Comparison of ENCODE assay signal across 7 mouse cellular contexts in genomic region chr4:47352803-47353388, GRCm38 (mm10). TPM values are rescaled to one million over a fixed set of nuclear protein-coding genes. Genes with fewer than 3 reads are reported as not detected.
DNase-seq lines count a peak whose midpoint lies in the region; ATAC-seq lines count a peak whose summit lies in the region.

TSS of gene Tgfbr1 (plus strand) at chr4:47353222.

- ATAC-seq in intestine, embryonic 16.5 days: peak; percentile 99
- ATAC-seq in midbrain, embryonic 11.5 days (ENCODE audit: low FRiP score): peak; percentile 98

- H3K27ac ChIP-seq in intestine, embryonic 16.5 days (ENCODE audit: low read length): peak within 1 kb of the TSS; percentile 96
- H3K27ac ChIP-seq in midbrain, embryonic 11.5 days (ENCODE audit: low read depth, low read length): peak within 1 kb of the TSS; percentile 96

- peaks cover 5% of the 10 kb centered on the region; the same call in 1 of the 2 replicates for H3K4me1 ChIP-seq in intestine, embryonic 16.5 days (ENCODE audit: control insufficient read depth, insufficient read depth, low read length)
- H3K4me1 ChIP-seq in midbrain, embryonic 11.5 days (ENCODE audit: control insufficient read depth, insufficient read depth, low read length): peaks cover 17% of the 10 kb centered on the region

- H3K4me3 ChIP-seq in intestine, embryonic 16.5 days (ENCODE audit: low read length): peak within 1 kb of the TSS; percentile 96
- H3K4me3 ChIP-seq in midbrain, embryonic 11.5 days (ENCODE audit: low read depth, low read length): peak within 1 kb of the TSS; percentile 94

- intact Hi-C loops in left cerebral cortex, postnatal 36 days (cut with DNase I): loop anchor here (2.0 kb wide), 1 partner anchor 102 kb away; no protein-coding TSS in a partner anchor

- peak; percentile 99 for DNase-seq in adrenal gland, adult 8-10 months
- DNase-seq in embryo, embryonic 9.5 days (ENCODE audit: extremely low spot score): peak; percentile 99
- DNase-seq in gastrocnemius, postnatal 4 days (ENCODE audit: low spot score in 2 of 2): peak; percentile 99 to 100
- peak; percentile 91 to 93 for DNase-seq in left cerebral cortex, postnatal 36 days (ENCODE audit: low spot score in 2 of 2)
- DNase-seq in midbrain, embryonic 11.5 days (ENCODE audit: low spot score, missing footprints): peak; percentile 99
- peak; percentile 97 for DNase-seq in skeletal muscle tissue, adult 2 months (ENCODE audit: low read depth, low spot score)

- under 1% methylated on average over 56 of the region's 65 CpGs for WGBS in intestine, embryonic 16.5 days
- WGBS in midbrain, embryonic 11.5 days: under 1% methylated on average over 51 of the region's 65 CpGs

- H3K36me3 ChIP-seq in intestine, embryonic 16.5 days (ENCODE audit: control insufficient read depth, insufficient read depth, low read length): no peaks in the 10 kb centered on the region
- no peaks in the 10 kb centered on the region for H3K36me3 ChIP-seq in midbrain, embryonic 11.5 days (ENCODE audit: control insufficient read depth, insufficient read depth, low read length)

- peak within 1 kb of the TSS; percentile 91 for H3K9ac ChIP-seq in intestine, embryonic 16.5 days (ENCODE audit: low read depth, low read length)
- H3K9ac ChIP-seq in midbrain, embryonic 11.5 days (ENCODE audit: low read length): peak within 1 kb of the TSS; percentile 98

- H3K9me3 ChIP-seq in intestine, embryonic 16.5 days (ENCODE audit: control insufficient read depth, low read length): no peaks in the 10 kb centered on the region
- no peaks in the 10 kb centered on the region for H3K9me3 ChIP-seq in midbrain, embryonic 11.5 days (ENCODE audit: control insufficient read depth, low read length)

- peak within 1 kb of the TSS; percentile 97 for H3K4me2 ChIP-seq in intestine, embryonic 16.5 days (ENCODE audit: low read depth, low read length)
- H3K4me2 ChIP-seq in midbrain, embryonic 11.5 days: peak within 1 kb of the TSS; percentile 96

- H3K27me3 ChIP-seq in intestine, embryonic 16.5 days (replicated peaks; ENCODE audit: control insufficient read depth, insufficient read depth, low read length): no peaks in the 10 kb centered on the region
- no peaks in the 10 kb centered on the region for H3K27me3 ChIP-seq in midbrain, embryonic 11.5 days (ENCODE audit: control insufficient read depth, insufficient read depth, low read length)

RNA-seq across cellular contexts. Expression of gene Tgfbr1, which starts in this region (rescaled TPM):
- total RNA-seq in adrenal gland, adult 8-10 months (2022): 10 to 100 TPM; 37.6 to 47.1 (median 42.3) TPM
- 10 to 100 TPM; 35.2 to 40.8 TPM for total RNA-seq in gastrocnemius, postnatal 4 days (2021)
- 17.5 and 20.6 TPM in 2 replicates for polyA plus RNA-seq in intestine, embryonic 16.5 days (2015; fragmentation: Nextera tagmentation; extraction: Ambion mirVana)
- 10 to 100 TPM; 18.9 to 20.2 TPM for total RNA-seq in left cerebral cortex, postnatal 36 days (2021)
- 121 and 133 TPM in 2 replicates for polyA plus RNA-seq in midbrain, embryonic 11.5 days (2014; fragmentation: Nextera tagmentation; extraction: Ambion mirVana)

Comparison
In these comparisons a context has a peak if more than half of its experiments do, and no peak if none do; other contexts are left out.
1. Peak in every context shown above with its lines: DNase-seq, ATAC-seq, H3K4me3 ChIP-seq and H3K27ac ChIP-seq.